Mouse (Mus musculus) heart, adult 2 months (tissue): ENCODE data around the gene Olfr1449.

Experiments
- CTCF ChIP-seq: fragments of 200-600 bp; IDR thresholded peaks from 2 replicates; pipeline ENCODE4 v1.8.1; 2022; ENCODE audit warnings: antibody characterized with exemption, mild to moderate bottlenecking, moderate library complexity
- EP300 ChIP-seq: fragments of 200-500 bp; IDR thresholded peaks from 2 replicates; pipeline ENCODE4 v1.6.1; 2011; ENCODE audit warnings: low read depth, low read length, control low read depth; ENCODE audit not compliant: insufficient read depth
- POLR2A ChIP-seq: fragments of 200-500 bp; IDR thresholded peaks from 2 replicates; pipeline ENCODE4 v1.6.1; 2011; ENCODE audit warnings: mild to moderate bottlenecking, low read depth, low read length, control low read depth; ENCODE audit not compliant: insufficient read depth

DNA sequence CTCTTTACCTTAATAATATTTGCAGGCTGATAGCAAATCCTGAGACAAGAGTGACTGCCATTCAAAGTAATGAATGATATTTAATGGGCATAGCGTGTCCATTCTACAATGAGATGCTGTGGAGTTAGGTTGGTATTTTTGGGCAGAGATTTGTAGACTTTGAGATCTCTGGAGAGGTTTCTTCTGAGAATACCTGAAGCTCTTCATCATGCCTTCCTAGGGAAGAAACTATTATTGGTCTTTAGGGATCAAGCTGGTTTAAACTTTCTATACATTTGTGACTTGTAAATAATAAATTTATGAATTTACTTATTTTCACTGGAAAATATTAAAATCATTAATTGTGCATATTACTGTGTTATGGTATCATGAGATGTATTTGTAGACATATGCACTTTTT, 37.2 kb upstream of the Olfr1449 start, which contains the start of gene Olfr1446:
- no peak for TF ChIP-seq CTCF
- TF ChIP-seq POLR2A: no peak
- no peak for TF ChIP-seq EP300
